Mouse (Mus musculus): ENCODE results near the gene Ep300.

GRCm38 (mm10) chr15:81577743-81578165, 7.4 kb upstream of the Ep300 start:
- TF ChIP-seq EP300 (IDR thresholded peaks at IDR 0.05; ENCODE audit: low read depth) (peak; percentile 87), CTCF (IDR thresholded peaks at IDR 0.05; ENCODE audit: low read depth) (no peak)

All from liver, postnatal 0 days (tissue).